Mouse (Mus musculus) ES-Bruce4 (cell line): ENCODE results near the gene Ackr3. TPM values are rescaled to one million over a fixed set of nuclear protein-coding genes. Genes with fewer than 3 reads are reported as not detected.

Source experiments
- H3K27ac ChIP-seq: 2 replicates; pipeline ENCODE4 v1.5.1; 2012; ENCODE audit warnings: low read length, inconsistent platforms; ENCODE audit not compliant: insufficient read depth
- H3K27me3 ChIP-seq: 2 replicates; pipeline ENCODE4 v1.6.1; 2012; ENCODE audit warnings: mild to moderate bottlenecking, low read length, inconsistent platforms; ENCODE audit not compliant: control insufficient read depth, poor library complexity, insufficient read depth, severe bottlenecking
- H3K36me3 ChIP-seq: 2 replicates; pipeline ENCODE4 v1.6.1; 2012; ENCODE audit warnings: inconsistent platforms, mild to moderate bottlenecking, low read length, moderate library complexity; ENCODE audit not compliant: control insufficient read depth, poor library complexity, insufficient read depth, severe bottlenecking
- H3K4me1 ChIP-seq: one replicate; pipeline ENCODE4 v1.8.1; 2011; ENCODE audit warnings: low read length; ENCODE audit not compliant: control insufficient read depth, insufficient read depth
- H3K4me3 ChIP-seq: 2 replicates; pipeline ENCODE4 v1.5.1; 2011; ENCODE audit warnings: low read depth, mild to moderate bottlenecking, low read length
- H3K9ac ChIP-seq: 2 replicates; pipeline ENCODE4 v1.6.1; 2012; ENCODE audit warnings: low read depth, mild to moderate bottlenecking, inconsistent platforms; ENCODE audit not compliant: poor library complexity, severe bottlenecking
- H3K9me3 ChIP-seq: replicated peaks from 2 replicates; pipeline ENCODE4 v1.6.1; 2012; ENCODE audit warnings: mild to moderate bottlenecking, low read length, inconsistent platforms; ENCODE audit not compliant: control insufficient read depth, poor library complexity, insufficient read depth, severe bottlenecking
- CTCF ChIP-seq: IDR thresholded peaks from one replicate; pipeline ENCODE4 v1.8.1; 2011; ENCODE audit warnings: low read depth, low read length
- EP300 ChIP-seq: IDR thresholded peaks from 2 replicates; pipeline ENCODE4 v1.6.1; 2011; ENCODE audit warnings: low read depth, low read length; ENCODE audit not compliant: insufficient read depth
- POLR2A ChIP-seq: IDR thresholded peaks from one replicate; pipeline ENCODE4 v1.8.1; 2011; ENCODE audit warnings: low read length; ENCODE audit not compliant: insufficient read depth
- polyA plus RNA-seq: library from polyadenylated mRNA; stranded (reverse); fragments of >200 nt; gene quantifications from 2 replicates; pipeline ENCODE4 v1.2.4, GENCODE M21; 2011; ENCODE audit warnings: low read depth; ENCODE audit not compliant: missing spikeins, insufficient read depth, insufficient read length

The Ackr3 gene
- polyA plus RNA-seq, 1 experiment, result 5.2 TPM

- Histone ChIP-seq H3K27me3 (no peaks in the 10 kb centered on the region), H3K9ac (no peak overlapping the region), H3K9me3 (no peaks in the 10 kb centered on the region), H3K4me1 (peaks cover 3% of the 10 kb centered on the region), H3K36me3 (no peaks in the 10 kb centered on the region), H3K27ac (no peak overlapping the region), H3K4me3 (no peak overlapping the region)
- no peak for TF ChIP-seq CTCF
- TF ChIP-seq EP300, result no peak
- no peak for TF ChIP-seq POLR2A
These were observed 2.5 kb upstream of the Ackr3 start for GRCm38 (mm10) chr1:90201246-90201645.

GRCm38 (mm10) chr1:90201655-90202054 lies 2.1 kb upstream of the Ackr3 start:
- no peak overlapping the region for H3K9ac ChIP-seq
- no peak overlapping the region for H3K4me3 ChIP-seq
- no peak for TF ChIP-seq EP300
- TF ChIP-seq POLR2A, result no peak
- peaks cover 3% of the 10 kb centered on the region for H3K4me1 ChIP-seq
- no peaks in the 10 kb centered on the region for H3K27me3 ChIP-seq
- H3K36me3 ChIP-seq, result no peaks in the 10 kb centered on the region
- H3K27ac ChIP-seq, result peak overlapping the region; percentile 91
- no peaks in the 10 kb centered on the region for H3K9me3 ChIP-seq

- no peaks in the 10 kb centered on the region for H3K36me3 ChIP-seq
- peaks cover 3% of the 10 kb centered on the region for H3K4me1 ChIP-seq
- H3K9me3 ChIP-seq, result no peaks in the 10 kb centered on the region
- H3K27me3 ChIP-seq, result no peaks in the 10 kb centered on the region
- peak overlapping the region; percentile 91 for H3K27ac ChIP-seq
- peak overlapping the region; percentile 43 for H3K4me3 ChIP-seq
- peak; percentile 4 for TF ChIP-seq POLR2A
- TF ChIP-seq CTCF, result peak; percentile 26
- TF ChIP-seq EP300, result peak; percentile 86
- H3K9ac ChIP-seq, result peak overlapping the region; percentile 36; the same call in 1 of the 2 replicates
These were observed 1.4 kb upstream of the Ackr3 start for GRCm38 (mm10) chr1:90202207-90202978.

- Histone ChIP-seq H3K4me3 (peak overlapping the region; percentile 36; the same call in 1 of the 2 replicates), H3K4me1 (peaks cover 4% of the 10 kb centered on the region), H3K36me3 (no peaks in the 10 kb centered on the region), H3K27ac (peak overlapping the region; percentile 91), H3K9me3 (no peaks in the 10 kb centered on the region), H3K9ac (no peak overlapping the region), H3K27me3 (no peaks in the 10 kb centered on the region)
- TF ChIP-seq CTCF (no peak), EP300 (no peak), POLR2A (no peak)
These were observed 439 bp upstream of the Ackr3 start for GRCm38 (mm10) chr1:90203341-90203740.

GRCm38 (mm10) chr1:90204821-90205220 lies 1.0 kb downstream of the Ackr3 start:
- Histone ChIP-seq H3K36me3 (no peaks in the 10 kb centered on the region), H3K27me3 (no peaks in the 10 kb centered on the region), H3K4me3 (peak overlapping the region; percentile 38; the same call in 1 of the 2 replicates), H3K9ac (no peak overlapping the region), H3K4me1 (peaks cover 7% of the 10 kb centered on the region), H3K27ac (no peak overlapping the region), H3K9me3 (no peaks in the 10 kb centered on the region)
- TF ChIP-seq EP300 (no peak), CTCF (no peak), POLR2A (no peak)

GRCm38 (mm10) chr1:90205223-90205622 lies 1.4 kb downstream of the Ackr3 start:
- TF ChIP-seq CTCF (peak; percentile 40), EP300 (no peak), POLR2A (no peak)
- Histone ChIP-seq H3K9ac (no peak overlapping the region), H3K36me3 (no peaks in the 10 kb centered on the region), H3K27ac (no peak overlapping the region), H3K27me3 (no peaks in the 10 kb centered on the region), H3K9me3 (no peaks in the 10 kb centered on the region), H3K4me3 (peak overlapping the region; percentile 19; the same call in 1 of the 2 replicates), H3K4me1 (peaks cover 7% of the 10 kb centered on the region)
